ENCODE assay signal across 8 mouse cellular contexts in the genomic region with DNA sequence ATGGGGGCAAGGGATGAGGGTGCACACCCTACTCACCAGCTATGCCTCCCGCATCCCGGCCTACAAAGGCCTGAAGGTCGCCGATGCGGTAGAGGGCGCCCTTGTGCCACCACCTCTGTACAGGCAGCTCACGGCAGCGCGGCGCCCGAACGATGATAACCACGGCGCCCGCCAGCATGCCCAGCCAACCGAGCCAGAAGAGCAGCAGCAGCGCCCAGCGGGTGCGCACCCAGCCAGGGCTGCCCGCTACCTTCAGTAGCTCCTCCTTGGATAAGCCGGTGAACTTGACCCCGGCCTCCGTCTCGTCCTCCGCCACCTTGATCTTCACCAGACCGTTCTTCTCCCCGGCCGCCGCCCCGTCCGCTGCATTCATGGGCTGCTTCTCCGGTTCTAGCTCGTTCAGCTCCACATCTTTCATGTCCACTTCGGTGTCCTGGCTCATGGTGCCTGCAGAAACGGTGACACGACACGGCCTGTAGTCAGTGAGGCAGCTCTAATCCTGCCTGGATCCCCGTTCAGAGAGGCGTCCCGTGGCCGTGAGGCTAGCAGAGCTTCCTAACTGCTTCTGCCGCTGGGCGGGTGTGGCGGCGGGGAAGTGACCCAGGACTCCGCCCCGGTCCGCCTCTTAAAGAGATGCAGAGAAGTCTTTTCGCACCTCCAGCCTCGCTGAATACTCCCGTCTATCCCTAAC. TPM values are rescaled to one million over a fixed set of nuclear protein-coding genes. Genes with fewer than 3 reads are reported as not detected.
DNase-seq lines count a peak whose midpoint lies in the region; ATAC-seq lines count a peak whose summit lies in the region.

No protein-coding gene starts in this region.

- DNase-seq in adrenal gland, postnatal 10 days: peak; percentile 95
- DNase-seq in embryo, embryonic 9.5 days (ENCODE audit: extremely low spot score): peak; percentile 93
- DNase-seq in kidney, adult 11 months: peak; percentile 94
- DNase-seq in left cerebral cortex, postnatal 4 days: peak; percentile 97
- DNase-seq in midbrain, embryonic 11.5 days (ENCODE audit: low spot score, missing footprints): peak; percentile 98
- peak; percentile 95 for DNase-seq in right cerebral cortex, postnatal 4 days
- DNase-seq in yolk sac, embryonic 10.5 days (ENCODE audit: low spot score): peak; percentile 91

- no peaks in the 10 kb centered on the region for H3K9me3 ChIP-seq in midbrain, embryonic 11.5 days (ENCODE audit: control insufficient read depth, low read length)

- peaks cover 16% of the 10 kb centered on the region for H3K4me1 ChIP-seq in midbrain, embryonic 11.5 days (ENCODE audit: control insufficient read depth, insufficient read depth, low read length)

- peak; percentile 69 for ATAC-seq in granulocyte monocyte progenitor cell, adult 5-6 weeks (replicated peaks; ENCODE audit: poor library complexity, severe bottlenecking)
- ATAC-seq in midbrain, embryonic 11.5 days (ENCODE audit: low FRiP score): peak; percentile 95

- 0% methylated on average over 51 of the region's 51 CpGs for WGBS in midbrain, embryonic 11.5 days

- peak overlapping the region; percentile 73 for H3K4me2 ChIP-seq in midbrain, embryonic 11.5 days

- H3K27me3 ChIP-seq in midbrain, embryonic 11.5 days (ENCODE audit: control insufficient read depth, insufficient read depth, low read length): no peaks in the 10 kb centered on the region

- H3K9ac ChIP-seq in midbrain, embryonic 11.5 days (ENCODE audit: low read length): peak overlapping the region; percentile 93

- intact Hi-C loops in left cerebral cortex, postnatal 4 days (cut with DNase I): no loop called here

- peak overlapping the region; percentile 91 for H3K4me3 ChIP-seq in midbrain, embryonic 11.5 days (ENCODE audit: low read depth, low read length)

- peaks cover 17% of the 10 kb centered on the region; the same call in 1 of the 2 replicates for H3K36me3 ChIP-seq in midbrain, embryonic 11.5 days (ENCODE audit: control insufficient read depth, insufficient read depth, low read length)

- H3K27ac ChIP-seq in midbrain, embryonic 11.5 days (ENCODE audit: low read depth, low read length): peak overlapping the region; percentile 77

RNA-seq across cellular contexts. Expression of gene Slc3a2, which starts 9.7 kb away (rescaled TPM):
- 100 to 1,000 TPM in 1 of 2 experiments, 10 to 100 TPM in 1; 97.4 to 178 TPM for total RNA-seq in adrenal gland, postnatal 10 days (2021)
- total RNA-seq in granulocyte monocyte progenitor cell, adult 5-6 weeks (2014; fragmentation: Nextera tagmentation): 60.1 and 70.1 TPM in 2 replicates
- 78.5 and 87.2 TPM in 2 replicates for total RNA-seq in granulocyte monocyte progenitor cell, adult 5-6 weeks (2017)
- total RNA-seq in left cerebral cortex, postnatal 4 days (2021): 100 to 1,000 TPM; 166 to 179 TPM
- 139 and 142 TPM in 2 replicates for polyA plus RNA-seq in midbrain, embryonic 11.5 days (2014; fragmentation: Nextera tagmentation; extraction: Ambion mirVana)

RNA-seq across cellular contexts. Expression of gene Wdr74, which starts 22.2 kb away (rescaled TPM):
- total RNA-seq in adrenal gland, postnatal 10 days (2021): 10 to 100 TPM; 51.1 to 58.8 TPM
- 122 and 136 TPM in 2 replicates for total RNA-seq in granulocyte monocyte progenitor cell, adult 5-6 weeks (2014; fragmentation: Nextera tagmentation)
- total RNA-seq in granulocyte monocyte progenitor cell, adult 5-6 weeks (2017): 96.6 and 196 TPM in 2 replicates
- total RNA-seq in left cerebral cortex, postnatal 4 days (2021): 10 to 100 TPM; 55.9 to 56.5 TPM
- 74.2 and 83.7 TPM in 2 replicates for polyA plus RNA-seq in midbrain, embryonic 11.5 days (2014; fragmentation: Nextera tagmentation; extraction: Ambion mirVana)

RNA-seq across cellular contexts. Expression of gene 1700092M07Rik, which starts 27.1 kb away (rescaled TPM):
- total RNA-seq in adrenal gland, postnatal 10 days (2021): 1 to 10 TPM; 1.3 to 3.1 TPM
- not detected in 2 replicates for total RNA-seq in granulocyte monocyte progenitor cell, adult 5-6 weeks (2014; fragmentation: Nextera tagmentation)
- total RNA-seq in granulocyte monocyte progenitor cell, adult 5-6 weeks (2017): 2.5 TPM in 2 replicates
- total RNA-seq in left cerebral cortex, postnatal 4 days (2021): 1 to 10 TPM; 2.7 to 2.8 TPM
- polyA plus RNA-seq in midbrain, embryonic 11.5 days (2014; fragmentation: Nextera tagmentation; extraction: Ambion mirVana): 1.5 and 2.7 TPM in 2 replicates

RNA-seq across cellular contexts. Expression of gene Stx5a, which starts 27.8 kb away (rescaled TPM):
- 10 to 100 TPM; 73.8 to 75.8 TPM for total RNA-seq in adrenal gland, postnatal 10 days (2021)
- 63.4 and 64.7 TPM in 2 replicates for total RNA-seq in granulocyte monocyte progenitor cell, adult 5-6 weeks (2014; fragmentation: Nextera tagmentation)
- total RNA-seq in granulocyte monocyte progenitor cell, adult 5-6 weeks (2017): 43.0 and 62.0 TPM in 2 replicates
- 10 to 100 TPM; 70.8 to 77.5 TPM for total RNA-seq in left cerebral cortex, postnatal 4 days (2021)
- 85.6 and 94.7 TPM in 2 replicates for polyA plus RNA-seq in midbrain, embryonic 11.5 days (2014; fragmentation: Nextera tagmentation; extraction: Ambion mirVana)

RNA-seq across cellular contexts. Expression of gene Nxf1, which starts 43.4 kb away (rescaled TPM):
- total RNA-seq in adrenal gland, postnatal 10 days (2021): 100 to 1,000 TPM in 1 of 2 experiments, 10 to 100 TPM in 1; 88.6 to 107 TPM
- total RNA-seq in granulocyte monocyte progenitor cell, adult 5-6 weeks (2014; fragmentation: Nextera tagmentation): 268 and 347 TPM in 2 replicates
- 89.4 and 113 TPM in 2 replicates for total RNA-seq in granulocyte monocyte progenitor cell, adult 5-6 weeks (2017)
- 100 to 1,000 TPM; 105 to 110 TPM for total RNA-seq in left cerebral cortex, postnatal 4 days (2021)
- 209 and 235 TPM in 2 replicates for polyA plus RNA-seq in midbrain, embryonic 11.5 days (2014; fragmentation: Nextera tagmentation; extraction: Ambion mirVana)

Comparison
In these comparisons a context has a peak if more than half of its experiments do, and no peak if none do; other contexts are left out.
1. Peak in every context shown above with its lines: DNase-seq, ATAC-seq, H3K4me3 ChIP-seq and H3K27ac ChIP-seq.